Mouse (Mus musculus) heart, adult 2 months (tissue): ENCODE data around the gene Katnal1.

Experiments used
- CTCF ChIP-seq: fragments of 200-600 bp; IDR thresholded peaks from 2 replicates; pipeline ENCODE4 v1.8.1; 2022; ENCODE audit warnings: antibody characterized with exemption, mild to moderate bottlenecking, moderate library complexity
- EP300 ChIP-seq: fragments of 200-500 bp; IDR thresholded peaks from 2 replicates; pipeline ENCODE4 v1.6.1; 2011; ENCODE audit warnings: low read depth, low read length, control low read depth; ENCODE audit not compliant: insufficient read depth
- POLR2A ChIP-seq: fragments of 200-500 bp; IDR thresholded peaks from 2 replicates; pipeline ENCODE4 v1.6.1; 2011; ENCODE audit warnings: mild to moderate bottlenecking, low read depth, low read length, control low read depth; ENCODE audit not compliant: insufficient read depth

DNA sequence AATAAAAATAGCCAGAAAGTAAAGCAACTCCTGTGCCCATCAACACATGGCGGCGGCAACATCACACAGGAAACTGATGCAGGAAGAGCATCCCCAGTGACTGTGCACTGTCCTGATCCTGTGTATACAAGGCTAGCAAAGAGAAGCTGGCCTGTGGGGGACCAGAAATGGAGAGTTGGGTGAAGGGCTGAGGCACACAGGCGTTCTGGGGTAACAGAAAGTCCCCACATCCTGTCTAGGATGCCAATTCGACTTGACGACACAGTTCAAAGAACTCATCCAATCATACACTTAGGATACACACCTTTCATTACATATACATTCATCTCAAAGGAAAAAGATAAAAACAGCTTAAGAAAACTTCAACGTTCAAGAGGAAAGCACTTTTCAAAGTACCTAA, 41.1 kb downstream of the Katnal1 start:
- no peak for TF ChIP-seq CTCF
- TF ChIP-seq POLR2A: no peak
- TF ChIP-seq EP300: no peak
